Mouse (Mus musculus) heart, embryonic 11.5 days (tissue): Measurements from ENCODE around the gene U90926. TPM values are rescaled to one million over a fixed set of nuclear protein-coding genes. Genes with fewer than 3 reads are reported as not detected.
A peak's percentile ranks its signal among the peaks of the same experiment; 100 is the strongest.
"Not testable (repeated sequence)": the region's sequence is repeated elsewhere in the genome, so short reads cannot be mapped to it uniquely, and the experiment has no call there.

Experiments used
- ATAC-seq: fragments of 200-750 bp; cut with Nextera tagmentation; replicated peaks from 2 replicates; pipeline ENCODE4 v1.8.0; 2017; ENCODE audit warnings: moderate library complexity; ENCODE audit not compliant: insufficient number of reproducible peaks, low FRiP score, low TSS enrichment
- H3K27ac ChIP-seq: fragments of 300-500 bp; sonication (generic); 2 replicates; pipeline ENCODE4 v1.5.1; 2014; ENCODE audit warnings: mild to moderate bottlenecking, low read depth, low read length
- H3K27me3 ChIP-seq: fragments of 300-500 bp; sonication (generic); 2 replicates; pipeline ENCODE4 v1.6.1; 2014; ENCODE audit warnings: mild to moderate bottlenecking, low read length, mixed read lengths; ENCODE audit not compliant: control insufficient read depth, insufficient read depth
- H3K36me3 ChIP-seq: fragments of 300-500 bp; sonication (generic); 2 replicates; pipeline ENCODE4 v1.6.1; 2014; ENCODE audit warnings: mild to moderate bottlenecking, low read length, moderate library complexity, mixed read lengths; ENCODE audit not compliant: control insufficient read depth, insufficient read depth
- H3K4me1 ChIP-seq: fragments of 300-500 bp; sonication (generic); 2 replicates; pipeline ENCODE4 v1.6.1; 2014; ENCODE audit warnings: low read length; ENCODE audit not compliant: control insufficient read depth, insufficient read depth
- H3K4me2 ChIP-seq: fragments of 300-500 bp; sonication (generic); 2 replicates; pipeline ENCODE4 v1.6.1; 2014; ENCODE audit warnings: mild to moderate bottlenecking, moderate library complexity
- H3K4me3 ChIP-seq: fragments of 300-500 bp; sonication (generic); 2 replicates; pipeline ENCODE4 v1.5.1; 2014; ENCODE audit warnings: low read depth, low read length
- H3K9ac ChIP-seq: fragments of 300-500 bp; sonication (generic); 2 replicates; pipeline ENCODE4 v1.6.1; 2014; ENCODE audit warnings: mild to moderate bottlenecking, low read depth, low read length, moderate library complexity
- H3K9me3 ChIP-seq: fragments of 300-500 bp; sonication (generic); replicated peaks from 2 replicates; pipeline ENCODE4 v1.6.1; 2016; ENCODE audit warnings: low read length; ENCODE audit not compliant: control insufficient read depth
- WGBS: fragments of 180-500 bp; shearing (Covaris S2); extraction: QIAGEN DNeasy Blood & Tissue Kit; methylation state at CpG from one replicate; pipeline ENCODE4 v1.1.7; 2014; ENCODE audit not compliant: insufficient replicate concordance; 5-methylcytosine and 5-hydroxymethylcytosine counted together
- polyA plus RNA-seq: library from polyadenylated mRNA; unstranded; fragments of >200 nt; fragmentation: Nextera tagmentation; extraction: Ambion mirVana; gene quantifications from 2 replicates; pipeline ENCODE4 v1.2.1, GENCODE M21; 2014

U90926 gene
- polyA plus RNA-seq, 1 experiment from 2014 or later: not detected

GRCm38 (mm10) chr5:92206121-92206520 is 9.1 kb downstream of the U90926 start:
- WGBS: 90% methylated on average over 6 of the region's 6 CpGs
- H3K4me1 ChIP-seq: peaks cover 3% of the 10 kb centered on the region; the same call in 1 of the 2 replicates

GRCm38 (mm10) chr5:92205706-92206105 is 9.5 kb downstream of the U90926 start:
- Histone ChIP-seq H3K9me3 (no peaks in the 10 kb centered on the region), H3K27me3 (no peaks in the 10 kb centered on the region), H3K27ac (no peak overlapping the region), H3K4me2 (no peak overlapping the region), H3K4me3 (no peak overlapping the region), H3K4me1 (peaks cover 3% of the 10 kb centered on the region; the same call in 1 of the 2 replicates), H3K36me3 (peaks cover 21% of the 10 kb centered on the region), H3K9ac (no peak overlapping the region)
- WGBS: 96% methylated on average over 5 of the region's 5 CpGs
- no peak for ATAC-seq

More at GRCm38 (mm10) chr5:92206121-92206520, 9.1 kb downstream of the U90926 start:
- Histone ChIP-seq H3K9ac (no peak overlapping the region), H3K4me2 (no peak overlapping the region), H3K36me3 (peaks cover 18% of the 10 kb centered on the region), H3K4me3 (no peak overlapping the region), H3K27ac (no peak overlapping the region), H3K27me3 (no peaks in the 10 kb centered on the region), H3K9me3 (no peaks in the 10 kb centered on the region)
- ATAC-seq: no peak

GRCm38 (mm10) chr5:92205184-92205583 is 10.0 kb downstream of the U90926 start:
- H3K4me1 ChIP-seq: peaks cover 3% of the 10 kb centered on the region; the same call in 1 of the 2 replicates
- no peak overlapping the region for H3K4me3 ChIP-seq
- ATAC-seq: no peak
- WGBS: 92% methylated on average over 7 of the region's 7 CpGs
- peaks cover 22% of the 10 kb centered on the region for H3K36me3 ChIP-seq
- H3K27ac ChIP-seq: no peak overlapping the region
- H3K4me2 ChIP-seq: no peak overlapping the region
- H3K9me3 ChIP-seq: no peaks in the 10 kb centered on the region
- H3K9ac ChIP-seq: no peak overlapping the region
- H3K27me3 ChIP-seq: no peaks in the 10 kb centered on the region

- ATAC-seq: 0 out of 2 replicates have a peak, but pooled peaks have one; percentile 39
- WGBS: 48% methylated on average over 6 of the region's 6 CpGs
- H3K27me3 ChIP-seq: no peaks in the 10 kb centered on the region
- no peak overlapping the region for H3K4me2 ChIP-seq
- no peak overlapping the region for H3K9ac ChIP-seq
- no peaks in the 10 kb centered on the region for H3K9me3 ChIP-seq
- H3K4me3 ChIP-seq: no peak overlapping the region
- peaks cover 3% of the 10 kb centered on the region; the same call in 1 of the 2 replicates for H3K4me1 ChIP-seq
- H3K27ac ChIP-seq: no peak overlapping the region
- peaks cover 27% of the 10 kb centered on the region for H3K36me3 ChIP-seq
Observed at GRCm38 (mm10) chr5:92204162-92205036, 10.8 kb downstream of the U90926 start.

- Histone ChIP-seq H3K27me3 (no peaks in the 10 kb centered on the region), H3K4me2 (no peak overlapping the region), H3K4me3 (no peak overlapping the region), H3K27ac (no peak overlapping the region), H3K9me3 (no peaks in the 10 kb centered on the region), H3K9ac (no peak overlapping the region), H3K4me1 (no peaks in the 10 kb centered on the region), H3K36me3 (peaks cover 38% of the 10 kb centered on the region)
- WGBS: 77% methylated on average over 8 of the region's 8 CpGs
- ATAC-seq: no peak
Observed at GRCm38 (mm10) chr5:92198266-92198665, 16.9 kb downstream of the U90926 start.

GRCm38 (mm10) chr5:92196895-92197811 is 18.1 kb downstream of the U90926 start:
- H3K36me3 ChIP-seq: peaks cover 38% of the 10 kb centered on the region
- WGBS: 84% methylated on average over 15 of the region's 15 CpGs
- H3K27me3 ChIP-seq: no peaks in the 10 kb centered on the region
- no peak overlapping the region for H3K9ac ChIP-seq
- no peak overlapping the region for H3K27ac ChIP-seq
- H3K9me3 ChIP-seq: no peaks in the 10 kb centered on the region
- no peak overlapping the region for H3K4me2 ChIP-seq
- no peak for ATAC-seq
- no peaks in the 10 kb centered on the region for H3K4me1 ChIP-seq
- no peak overlapping the region for H3K4me3 ChIP-seq

- ATAC-seq, H3K27ac ChIP-seq, H3K4me2 ChIP-seq, H3K4me3 ChIP-seq, H3K27me3 ChIP-seq, H3K9me3 ChIP-seq, H3K9ac ChIP-seq, H3K4me1 ChIP-seq: not testable (repeated sequence)
- 70% methylated on average over 2 of the region's 2 CpGs for WGBS
- H3K36me3 ChIP-seq: peaks cover 28% of the 10 kb centered on the region
Observed at GRCm38 (mm10) chr5:92195716-92196115, 19.5 kb downstream of the U90926 start.

- H3K9ac ChIP-seq: no peak overlapping the region
- H3K27ac ChIP-seq: no peak overlapping the region
- H3K4me1 ChIP-seq: no peaks in the 10 kb centered on the region
- no peak for ATAC-seq
- H3K4me2 ChIP-seq: no peak overlapping the region
- H3K9me3 ChIP-seq: peaks cover 4% of the 10 kb centered on the region; the same call in 1 of the 2 replicates
- 91% methylated on average over 7 of the region's 7 CpGs for WGBS
- peaks cover 37% of the 10 kb centered on the region for H3K36me3 ChIP-seq
- H3K4me3 ChIP-seq: no peak overlapping the region
- H3K27me3 ChIP-seq: no peaks in the 10 kb centered on the region
Observed at GRCm38 (mm10) chr5:92188881-92189483, 26.2 kb downstream of the U90926 start.
